Mouse (Mus musculus) lung, postnatal 10 days (tissue): ENCODE measurements around the gene Nos1.

Source experiments
- DNase-seq: peaks from one replicate; pipeline ENCODE4 v3.0.0; 2021

The Nos1 gene

DNA sequence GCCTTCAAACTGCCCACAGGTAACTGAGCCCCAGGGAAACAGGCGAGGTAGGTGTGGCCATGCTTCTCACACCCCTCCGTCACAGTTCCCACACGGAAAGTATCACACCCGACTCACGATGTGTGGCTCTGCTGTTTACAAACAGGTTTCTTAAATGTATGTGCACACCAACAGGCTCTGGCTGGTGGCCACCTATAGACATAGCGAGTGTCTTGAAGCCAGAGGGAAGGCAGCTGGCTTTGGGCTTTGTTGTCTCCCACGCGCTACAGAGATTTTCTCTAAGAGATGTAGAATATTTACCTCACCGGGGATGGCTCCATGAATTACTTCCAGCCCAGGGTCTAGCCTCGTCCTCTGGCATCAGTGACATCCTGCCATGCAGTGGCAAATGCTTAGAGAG is 118.5 kb downstream of the Nos1 start:
- no peak for DNase-seq

GRCm38 (mm10) chr5:117900921-117901705 is 120.3 kb downstream of the Nos1 start:
- no peak for DNase-seq

DNA sequence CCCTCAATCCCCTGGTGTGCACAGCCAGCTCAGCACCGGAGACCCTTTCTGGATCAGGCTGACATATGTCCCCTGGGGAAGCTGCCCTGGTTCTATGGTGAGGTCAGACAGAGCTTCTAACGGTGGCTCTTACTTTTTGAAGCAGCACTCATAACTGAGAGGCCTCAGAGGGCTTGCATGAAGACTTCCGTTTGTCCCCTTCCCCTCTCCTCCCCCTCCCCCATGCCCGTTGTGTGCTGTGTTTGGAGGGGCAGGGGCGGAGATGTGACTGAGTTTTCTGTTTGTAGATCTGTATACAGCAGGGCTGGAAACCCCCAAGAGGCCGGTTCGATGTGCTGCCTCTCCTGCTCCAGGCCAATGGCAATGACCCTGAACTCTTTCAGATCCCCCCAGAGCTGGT is 122.7 kb downstream of the Nos1 start:
- no peak for DNase-seq

DNA sequence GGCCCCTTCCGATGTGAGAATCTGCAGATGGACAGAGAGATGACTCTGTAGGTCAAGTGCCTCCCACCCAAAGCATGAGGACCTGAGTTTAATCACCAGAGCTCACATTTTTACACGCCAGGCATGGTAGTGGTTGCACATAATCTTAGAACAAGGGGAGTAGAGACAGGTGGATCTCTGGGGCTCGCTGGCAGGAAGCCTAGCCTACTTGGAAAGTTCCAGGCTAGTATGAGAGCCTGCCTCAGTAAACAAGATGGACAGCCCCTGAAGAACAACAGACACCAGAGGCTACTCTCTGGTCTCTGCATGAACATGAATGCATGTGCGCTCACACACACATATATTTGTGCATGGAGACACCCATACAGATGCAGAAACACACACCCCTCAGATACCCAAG is 124.9 kb downstream of the Nos1 start:
- no peak for DNase-seq

GRCm38 (mm10) chr5:117909524-117909923 is 128.7 kb downstream of the Nos1 start:
- DNase-seq = no peak

DNA sequence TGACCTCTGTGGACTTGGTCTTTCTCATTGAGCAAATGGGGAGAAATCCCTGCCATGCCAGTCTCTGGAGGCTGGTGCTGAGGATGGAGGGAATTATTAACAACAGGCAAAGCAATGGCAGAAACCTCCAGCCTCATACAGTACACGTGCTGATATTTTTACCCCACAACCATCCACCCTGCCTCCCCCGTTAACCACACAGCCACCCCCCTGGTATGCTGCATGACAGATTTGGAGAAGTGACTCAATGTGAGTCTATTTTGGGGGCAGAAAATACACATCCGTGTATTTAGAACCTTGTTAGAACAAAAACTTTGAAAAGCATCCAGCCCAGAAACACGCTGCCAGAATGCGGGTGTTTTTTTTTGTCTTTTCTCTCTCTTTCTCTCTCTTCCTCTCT is 135.5 kb downstream of the Nos1 start:
- DNase-seq = no peak

- no peak for DNase-seq
These were observed 136.1 kb downstream of the Nos1 start for GRCm38 (mm10) chr5:117916906-117917305.

DNA sequence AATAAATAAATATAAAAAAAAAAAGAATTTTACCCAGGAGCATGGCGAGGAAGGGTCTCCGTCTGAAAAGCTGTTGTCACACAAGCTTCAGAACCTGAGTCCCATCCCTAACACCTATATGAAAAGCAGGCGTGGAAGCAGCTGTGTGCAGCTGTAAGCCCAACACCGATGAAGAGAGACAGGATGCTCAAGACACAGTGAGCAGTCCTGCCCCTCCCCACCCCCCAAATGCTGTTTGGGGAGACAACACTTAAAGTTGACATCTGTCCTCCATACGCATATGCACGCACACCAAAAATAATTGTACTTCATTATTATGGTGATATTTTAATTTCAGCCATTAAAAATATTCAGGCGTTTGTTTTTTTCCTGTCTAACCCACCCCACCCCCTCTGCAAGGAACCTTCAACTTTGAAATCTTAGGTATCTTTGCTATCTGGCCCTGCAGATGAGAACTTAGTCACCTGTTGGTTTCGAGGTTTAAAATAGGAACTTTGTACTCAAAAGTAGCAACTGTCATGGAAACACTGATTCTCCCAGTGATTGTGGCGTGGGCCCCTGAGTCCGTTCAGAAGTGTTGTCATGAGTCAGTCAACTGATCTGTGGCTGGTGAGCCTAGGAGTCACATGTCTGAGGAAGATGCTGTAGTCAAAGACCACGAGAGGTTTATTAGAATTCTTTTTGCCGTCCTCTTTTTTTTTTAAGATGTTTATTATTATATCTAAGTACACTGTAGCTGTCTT is 141.1 kb downstream of the Nos1 start:
- DNase-seq = no peak

DNA sequence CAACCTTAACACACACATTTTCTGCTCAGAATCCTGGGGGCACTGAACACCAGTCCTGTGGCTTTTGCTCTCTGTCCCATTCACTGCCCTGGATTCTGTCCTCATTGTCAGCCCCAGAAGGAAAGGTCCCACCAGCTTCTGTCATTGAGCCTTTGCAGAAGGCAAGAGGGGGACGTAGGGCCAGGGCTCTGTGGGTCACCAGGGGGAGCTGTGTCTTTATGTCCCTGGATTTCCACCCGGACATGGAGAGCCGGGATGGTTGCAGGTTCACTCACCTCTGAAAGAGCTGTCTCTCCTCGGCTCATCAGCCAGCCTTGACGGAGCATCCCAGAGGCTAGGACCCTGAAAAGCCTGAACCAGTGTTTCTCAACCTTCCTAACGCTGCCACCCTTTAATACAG is 142.9 kb downstream of the Nos1 start:
- no peak for DNase-seq

- no peak for DNase-seq
These were observed 147.7 kb downstream of the Nos1 start for GRCm38 (mm10) chr5:117928553-117928952.

- DNase-seq = no peak
These were observed 151.4 kb downstream of the Nos1 start for GRCm38 (mm10) chr5:117932222-117932621.

- DNase-seq = peak; percentile 88
These were observed 152.0 kb downstream of the Nos1 start for GRCm38 (mm10) chr5:117932862-117933261.

DNA sequence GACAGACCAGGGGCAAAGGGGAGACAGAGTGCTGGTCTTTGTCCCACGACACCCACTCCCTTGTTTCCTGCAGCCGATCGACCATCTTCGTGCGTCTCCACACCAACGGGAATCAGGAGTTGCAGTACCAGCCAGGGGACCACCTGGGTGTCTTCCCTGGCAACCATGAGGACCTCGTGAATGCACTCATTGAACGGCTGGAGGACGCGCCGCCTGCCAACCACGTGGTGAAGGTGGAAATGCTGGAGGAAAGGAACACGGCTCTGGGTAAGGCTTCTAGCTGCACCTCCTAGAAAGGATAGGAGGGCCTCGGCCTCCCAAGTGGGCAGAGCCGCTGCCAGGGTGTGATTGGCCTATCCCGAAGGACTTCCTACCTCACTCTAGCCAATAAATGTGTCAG is 155.5 kb downstream of the Nos1 start:
- no peak for DNase-seq

GRCm38 (mm10) chr5:117937186-117937585 is 156.4 kb downstream of the Nos1 start:
- DNase-seq = no peak

DNA sequence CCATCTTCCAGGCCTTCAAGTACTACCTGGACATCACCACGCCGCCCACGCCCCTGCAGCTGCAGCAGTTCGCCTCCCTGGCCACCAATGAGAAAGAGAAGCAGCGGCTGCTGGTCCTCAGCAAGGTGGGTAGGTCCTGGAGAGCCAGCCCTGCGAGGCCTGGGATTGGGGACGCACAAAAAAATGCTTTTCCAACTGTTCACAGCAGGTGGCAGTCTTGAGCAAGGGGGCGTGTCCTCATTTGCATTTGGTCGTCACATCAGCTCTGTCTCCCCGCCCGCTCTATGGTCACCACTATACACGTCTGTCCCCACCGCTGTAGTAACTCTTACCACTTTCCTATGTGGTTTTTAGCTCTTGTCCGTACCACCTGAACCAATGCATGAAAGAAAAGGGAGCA is 157.3 kb downstream of the Nos1 start:
- DNase-seq = peak; percentile 75

DNA sequence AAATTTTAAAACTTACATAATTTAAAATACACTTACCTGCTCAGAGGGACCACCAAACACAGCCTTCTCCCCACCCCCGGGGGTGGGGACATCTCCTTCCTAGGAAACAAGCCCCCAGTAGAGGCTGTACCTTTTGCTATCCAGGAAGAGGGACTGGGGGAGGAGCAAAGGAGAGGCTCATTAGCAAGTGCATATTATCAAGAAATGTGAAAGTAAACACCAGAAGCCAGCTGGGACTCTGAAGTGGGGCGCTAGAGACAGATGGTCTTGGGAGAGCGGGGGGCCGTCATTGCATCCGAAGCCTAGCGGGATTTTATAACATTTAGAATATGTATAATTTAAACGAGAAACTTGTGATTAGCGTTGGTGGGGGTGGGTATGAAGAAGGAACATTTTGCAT is 158.6 kb downstream of the Nos1 start:
- no peak for DNase-seq

GRCm38 (mm10) chr5:117941552-117941951 is 160.7 kb downstream of the Nos1 start:
- no peak for DNase-seq

DNA sequence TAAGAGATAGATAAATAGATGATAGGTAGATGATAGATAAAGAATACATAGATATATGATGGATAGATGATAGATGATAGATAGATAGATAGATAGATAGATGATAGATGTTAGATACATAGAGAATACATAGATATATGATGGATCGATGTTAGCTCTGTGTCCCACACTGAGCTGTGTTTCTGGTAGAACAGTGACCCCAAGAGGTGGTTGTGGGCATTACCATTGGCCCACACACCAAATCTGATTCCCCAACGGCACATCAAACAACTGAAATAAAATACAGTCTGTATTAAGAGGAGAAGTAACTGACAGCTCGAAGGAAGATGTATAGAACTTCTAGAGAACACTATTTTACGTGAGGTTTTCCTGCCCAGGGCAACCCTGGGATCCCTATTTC is 165.8 kb downstream of the Nos1 start:
- peak; percentile 43 for DNase-seq

GRCm38 (mm10) chr5:117949393-117949792 is 168.6 kb downstream of the Nos1 start:
- no peak for DNase-seq

DNA sequence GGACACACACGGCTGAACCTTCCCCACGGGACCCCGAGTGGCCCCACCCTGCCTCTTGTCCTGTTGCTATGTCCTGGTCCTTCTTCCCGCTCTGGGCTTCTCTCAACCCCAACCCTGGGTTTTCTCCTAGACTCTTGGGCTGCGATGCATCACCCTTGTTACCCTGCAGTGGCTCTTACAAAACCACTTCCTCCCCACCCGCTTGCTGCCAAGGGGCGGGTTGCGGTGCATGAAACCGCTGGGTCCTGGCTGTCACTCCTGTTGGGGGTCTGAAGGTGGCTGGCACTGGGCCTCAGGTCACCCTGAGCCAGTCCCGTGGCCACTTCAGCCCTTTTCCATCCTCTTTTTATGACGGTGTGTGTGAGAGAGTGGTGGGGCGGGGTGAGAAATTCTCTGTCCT is 173.1 kb downstream of the Nos1 start:
- DNase-seq = no peak

GRCm38 (mm10) chr5:117954429-117954828 is 173.6 kb downstream of the Nos1 start:
- DNase-seq = no peak

- DNase-seq = peak; percentile 40
These were observed 175.0 kb downstream of the Nos1 start for GRCm38 (mm10) chr5:117955675-117956420.

DNA sequence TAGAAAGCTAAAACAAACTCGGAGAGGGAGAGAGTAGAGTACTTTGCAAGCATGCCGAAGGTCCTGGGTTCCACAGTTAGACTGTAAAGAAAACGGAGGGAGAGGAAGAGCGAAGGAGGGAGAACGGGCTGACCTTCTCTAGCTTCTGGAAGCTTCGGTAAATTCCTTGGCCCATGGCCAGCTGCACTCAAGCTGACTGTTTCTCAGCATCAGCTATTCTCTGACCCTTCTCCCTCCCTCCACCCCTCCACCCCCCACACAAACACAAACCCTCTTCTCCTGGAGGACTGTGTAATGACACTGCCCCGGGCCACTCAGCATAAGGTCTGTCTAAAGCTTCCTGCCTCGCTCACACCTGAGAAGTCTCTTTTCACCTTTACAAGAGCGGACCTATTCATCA is 183.9 kb downstream of the Nos1 start:
- DNase-seq = no peak

GRCm38 (mm10) chr5:117966956-117967355 is 186.1 kb downstream of the Nos1 start:
- no peak for DNase-seq
